Mouse (Mus musculus) limb, embryonic 14.5 days (tissue): ENCODE measurements around the gene Adcy2. TPM values are rescaled to one million over a fixed set of nuclear protein-coding genes. Genes with fewer than 3 reads are reported as not detected.

Source experiments
- ATAC-seq: fragments of 200-750 bp; cut with Nextera tagmentation; 2 replicates; pipeline ENCODE4 v1.8.0; 2017; ENCODE audit warnings: low read depth, moderate number of reproducible peaks, moderate TSS enrichment; ENCODE audit not compliant: low FRiP score
- DNase-seq: peaks from one replicate; pipeline ENCODE4 v3.0.0-alpha.2; 2015; ENCODE audit warnings: low spot score
- H3K27ac ChIP-seq: fragments of 300-500 bp; sonication (generic); replicated peaks from 2 replicates; pipeline ENCODE4 v1.5.1; 2014; ENCODE audit warnings: low read depth, mild to moderate bottlenecking, low read length, moderate library complexity, mixed read lengths
- H3K27me3 ChIP-seq: fragments of 300-500 bp; sonication (generic); 2 replicates; pipeline ENCODE4 v1.6.1; 2014; ENCODE audit warnings: low read length, mixed read lengths; ENCODE audit not compliant: control insufficient read depth, insufficient read depth
- H3K36me3 ChIP-seq: fragments of 300-500 bp; sonication (generic); 2 replicates; pipeline ENCODE4 v1.6.1; 2014; ENCODE audit warnings: mild to moderate bottlenecking, low read length, moderate library complexity, mixed read lengths; ENCODE audit not compliant: control insufficient read depth, insufficient read depth
- H3K4me1 ChIP-seq: fragments of 300-500 bp; sonication (generic); 2 replicates; pipeline ENCODE4 v1.6.1; 2014; ENCODE audit warnings: antibody characterized with exemption, low read length, mixed read lengths; ENCODE audit not compliant: control insufficient read depth, insufficient read depth
- H3K4me2 ChIP-seq: fragments of 300-500 bp; sonication (generic); replicated peaks from 2 replicates; pipeline ENCODE4 v1.6.1; 2014; ENCODE audit warnings: low read depth, mild to moderate bottlenecking, low read length, moderate library complexity; ENCODE audit not compliant: severe bottlenecking
- H3K4me3 ChIP-seq: fragments of 300-500 bp; sonication (generic); replicated peaks from 2 replicates; pipeline ENCODE4 v1.5.1; 2014; ENCODE audit warnings: low read length
- H3K9ac ChIP-seq: fragments of 300-500 bp; sonication (generic); 2 replicates; pipeline ENCODE4 v1.6.1; 2014; ENCODE audit warnings: mild to moderate bottlenecking, low read depth, low read length, moderate library complexity; ENCODE audit not compliant: severe bottlenecking
- H3K9me3 ChIP-seq: fragments of 300-500 bp; sonication (generic); 2 replicates; pipeline ENCODE4 v1.6.1; 2016; ENCODE audit warnings: low read length; ENCODE audit not compliant: control insufficient read depth
- POLR2A ChIP-seq: fragments of 200-500 bp; IDR thresholded peaks from 2 replicates; pipeline ENCODE4 v1.8.0; 2012; ENCODE audit warnings: inconsistent platforms, mild to moderate bottlenecking, moderate library complexity, borderline replicate concordance; ENCODE audit not compliant: insufficient read depth, insufficient read length; ENCODE audit errors: extremely low read depth
- WGBS: fragments of 180-500 bp; shearing (Covaris S2); extraction: QIAGEN DNeasy Blood & Tissue Kit; methylation state at CpG from one replicate; pipeline ENCODE4 v1.1.7; 2014; 5-methylcytosine and 5-hydroxymethylcytosine counted together
- polyA plus RNA-seq, 2 experiments: library from polyadenylated mRNA; depleted of rRNA in 1 of 2; stranded (reverse) in 1 of 2; unstranded in 1 of 2; fragments of >200 nt; fragmentation: Nextera tagmentation in 1 of 2; extraction: Ambion mirVana in 1 of 2; gene quantifications; 2 replicates each; pipeline versions ENCODE4 v1.2.1 to v1.2.3; 2012 to 2014

The Adcy2 gene
- polyA plus RNA-seq, 2 experiments = 12.8 to 16.0 TPM

DNA sequence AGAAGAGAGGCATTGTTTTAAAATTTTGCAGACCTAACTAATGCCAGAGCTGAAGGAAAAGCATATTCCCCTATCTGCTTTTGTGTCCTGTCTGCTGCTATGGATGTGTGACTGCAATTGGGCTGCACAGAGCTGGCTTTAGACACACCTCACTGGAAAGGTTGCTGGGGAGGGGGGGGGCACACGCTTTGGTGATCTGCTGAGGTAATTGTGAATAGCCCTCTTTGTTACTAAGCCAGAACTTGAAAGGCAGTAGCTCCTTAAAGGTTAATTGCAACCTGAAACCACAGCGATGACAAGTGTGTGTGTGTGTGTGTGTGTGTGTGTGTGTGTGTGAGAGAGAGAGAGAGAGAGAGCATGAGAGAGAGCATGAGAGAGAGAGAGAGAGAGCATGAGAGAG, 25.6 kb upstream of the Adcy2 start:
- Histone ChIP-seq H3K36me3 (no peaks in the 10 kb centered on the region), H3K27ac (no peak overlapping the region), H3K9ac (no peak overlapping the region), H3K4me2 (no peak overlapping the region), H3K27me3 (no peaks in the 10 kb centered on the region), H3K4me3 (no peak overlapping the region), H3K4me1 (no peaks in the 10 kb centered on the region), H3K9me3 (no peaks in the 10 kb centered on the region)
- no peak for DNase-seq
- TF ChIP-seq POLR2A = no peak
- ATAC-seq = no peak
- WGBS = 22% methylated on average over 2 of the region's 2 CpGs

DNA sequence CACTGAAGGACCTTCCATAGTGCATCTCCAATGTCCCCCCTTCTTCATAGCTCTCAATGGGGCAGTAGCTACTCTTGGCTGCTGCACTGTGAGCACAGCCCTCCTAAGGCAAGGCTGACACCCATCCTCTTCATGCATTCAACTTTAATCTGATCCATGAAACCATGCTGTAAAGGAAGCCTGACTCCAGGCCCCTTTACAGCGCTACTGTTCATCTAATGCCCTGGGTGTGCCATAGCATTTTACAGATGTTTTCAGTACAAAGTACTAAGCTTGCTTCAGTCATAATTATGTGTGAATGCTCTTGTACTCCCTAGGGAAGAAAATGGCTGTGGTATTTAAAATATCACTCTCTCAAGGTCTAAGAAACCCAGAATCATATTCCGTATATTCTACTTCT, 23.9 kb upstream of the Adcy2 start:
- no peaks in the 10 kb centered on the region for H3K36me3 ChIP-seq
- TF ChIP-seq POLR2A = no peak
- no peaks in the 10 kb centered on the region for H3K4me1 ChIP-seq
- H3K27ac ChIP-seq = no peak overlapping the region
- no peak for ATAC-seq
- H3K4me3 ChIP-seq = no peak overlapping the region
- H3K9me3 ChIP-seq = no peaks in the 10 kb centered on the region
- H3K9ac ChIP-seq = no peak overlapping the region
- 93% methylated on average over 2 of the region's 2 CpGs for WGBS
- H3K4me2 ChIP-seq = no peak overlapping the region
- DNase-seq = no peak
- H3K27me3 ChIP-seq = no peaks in the 10 kb centered on the region

- H3K27me3 ChIP-seq = no peaks in the 10 kb centered on the region
- WGBS = 70% methylated on average over 2 of the region's 2 CpGs
- H3K4me1 ChIP-seq = no peaks in the 10 kb centered on the region
- no peak for TF ChIP-seq POLR2A
- H3K4me3 ChIP-seq = no peak overlapping the region
- ATAC-seq (no peak), DNase-seq (no peak)
- no peak overlapping the region for H3K4me2 ChIP-seq
- no peaks in the 10 kb centered on the region for H3K36me3 ChIP-seq
- H3K27ac ChIP-seq = no peak overlapping the region
- H3K9me3 ChIP-seq = no peaks in the 10 kb centered on the region
- H3K9ac ChIP-seq = no peak overlapping the region
Measured at GRCm38 (mm10) chr13:69020574-69020973, 21.2 kb upstream of the Adcy2 start.

DNA sequence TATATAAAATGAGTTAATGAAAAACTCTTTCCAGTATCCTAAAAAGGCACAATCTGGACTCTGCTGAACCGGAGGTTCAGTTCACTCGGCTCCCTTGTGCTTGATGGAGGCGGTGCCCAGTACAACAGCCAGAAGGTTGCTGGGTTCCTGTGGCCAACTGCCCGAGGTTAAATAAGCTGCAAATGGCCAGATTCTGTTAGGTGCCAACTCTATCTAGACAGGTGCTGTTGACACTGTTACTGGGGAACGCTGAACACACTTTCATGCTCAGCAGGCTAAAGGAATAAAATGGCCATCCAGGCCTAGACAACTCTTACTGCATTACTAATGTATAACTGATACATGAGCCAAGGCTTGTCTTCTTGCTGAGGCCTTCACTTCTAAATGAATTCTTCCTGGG, 7.6 kb upstream of the Adcy2 start:
- Histone ChIP-seq H3K4me1 (no peaks in the 10 kb centered on the region), H3K36me3 (no peaks in the 10 kb centered on the region), H3K4me3 (no peak overlapping the region), H3K9ac (no peak overlapping the region), H3K4me2 (no peak overlapping the region), H3K9me3 (no peaks in the 10 kb centered on the region), H3K27ac (no peak overlapping the region), H3K27me3 (no peaks in the 10 kb centered on the region)
- DNase-seq (no peak), ATAC-seq (no peak)
- TF ChIP-seq POLR2A = no peak
- 75% methylated on average over 5 of the region's 5 CpGs for WGBS

GRCm38 (mm10) chr13:69006091-69006490, 6.8 kb upstream of the Adcy2 start:
- H3K4me3 ChIP-seq = no peak overlapping the region
- TF ChIP-seq POLR2A = no peak
- H3K9ac ChIP-seq = no peak overlapping the region

DNA sequence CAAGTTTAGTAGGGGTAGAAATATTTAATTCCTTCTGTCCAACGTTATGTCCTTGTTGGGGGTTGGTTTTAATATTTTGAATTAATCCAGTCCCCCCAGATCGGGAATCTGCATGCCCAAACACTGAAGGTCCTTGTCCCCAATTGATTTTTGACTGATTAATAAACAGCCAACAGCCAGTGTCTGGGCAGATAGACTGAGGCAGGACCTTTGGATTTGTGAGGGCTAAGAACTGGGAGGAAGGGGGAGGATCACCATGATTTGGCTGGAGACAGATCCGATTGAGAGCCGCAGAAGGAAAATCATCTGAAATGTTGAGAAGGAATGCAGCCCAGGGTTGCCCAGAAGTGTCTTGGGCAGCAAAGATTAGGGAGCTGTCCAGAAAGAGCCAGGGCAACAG, 5.1 kb upstream of the Adcy2 start:
- Histone ChIP-seq H3K36me3 (no peaks in the 10 kb centered on the region), H3K4me2 (no peak overlapping the region), H3K9me3 (no peaks in the 10 kb centered on the region), H3K9ac (no peak overlapping the region), H3K4me1 (peaks cover 4% of the 10 kb centered on the region; the same call in 1 of the 2 replicates), H3K27me3 (no peaks in the 10 kb centered on the region), H3K27ac (no peak overlapping the region), H3K4me3 (no peak overlapping the region)
- DNase-seq (no peak), ATAC-seq (no peak)
- TF ChIP-seq POLR2A = no peak
- 75% methylated on average over 4 of the region's 4 CpGs for WGBS

More at GRCm38 (mm10) chr13:69006091-69006490, 6.8 kb upstream of the Adcy2 start:
- no peak for ATAC-seq
- WGBS = 79% methylated on average over 4 of the region's 4 CpGs
- Histone ChIP-seq H3K36me3 (no peaks in the 10 kb centered on the region), H3K4me1 (no peaks in the 10 kb centered on the region), H3K27ac (no peak overlapping the region), H3K27me3 (no peaks in the 10 kb centered on the region), H3K9me3 (no peaks in the 10 kb centered on the region), H3K4me2 (no peak overlapping the region)
- no peak for DNase-seq
